Mouse (Mus musculus) c-Kit-positive CD71-positive TER-119-positive erythroid progenitor cells, embryonic 14.5 days (primary cell): ENCODE measurements at regions not wholly inside any gene's neighbourhood (a gene's known extent, or its start where the extent isn't known, plus 50 kb on each side); places are given as distances from the start of the nearest gene placed in this dataset.

Source experiments
- DNase-seq: peaks from one replicate; pipeline ENCODE4 v3.0.0-alpha.2; 2013; ENCODE audit warnings: low spot score

DNA sequence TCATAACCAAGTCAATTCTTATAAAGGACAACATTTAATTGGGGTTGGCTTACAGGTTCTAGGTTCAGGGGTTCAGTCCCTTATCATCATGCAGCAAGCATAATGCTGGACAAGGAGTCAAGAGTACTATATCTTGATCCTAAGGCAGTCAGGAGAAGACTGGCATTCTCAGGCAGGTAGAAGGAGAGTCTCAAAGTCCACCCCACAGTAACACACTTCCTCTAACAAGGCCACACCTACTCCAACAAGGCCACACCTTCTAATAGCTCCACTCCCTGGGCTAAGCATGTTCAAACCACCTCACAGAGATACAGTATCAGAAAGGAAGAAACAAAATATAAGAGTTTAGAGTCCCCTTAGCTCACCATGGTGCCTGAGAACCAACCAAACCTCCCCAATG is 557.3 kb upstream of the Castor2 start:
- DNase-seq = no peak

DNA sequence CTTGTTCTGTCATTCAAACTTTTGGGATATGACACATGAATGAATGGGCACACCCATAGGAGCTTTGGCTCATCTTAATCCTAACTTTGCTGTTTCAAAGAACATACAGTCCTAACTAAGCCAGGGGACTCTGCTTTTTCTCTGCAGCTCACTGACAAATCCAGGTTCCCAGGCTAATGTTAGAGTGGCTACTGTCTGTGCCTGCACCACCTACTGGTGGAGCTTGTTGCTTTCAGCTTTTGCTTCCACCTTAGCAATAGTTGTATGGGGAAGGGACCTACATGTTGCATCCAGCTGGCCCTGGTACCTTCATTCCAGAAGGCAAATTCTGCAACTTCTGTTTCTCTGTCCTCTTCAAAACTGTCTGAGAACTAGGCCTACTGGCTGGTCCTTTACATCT is 566.8 kb upstream of the Castor2 start:
- no peak for DNase-seq

DNA sequence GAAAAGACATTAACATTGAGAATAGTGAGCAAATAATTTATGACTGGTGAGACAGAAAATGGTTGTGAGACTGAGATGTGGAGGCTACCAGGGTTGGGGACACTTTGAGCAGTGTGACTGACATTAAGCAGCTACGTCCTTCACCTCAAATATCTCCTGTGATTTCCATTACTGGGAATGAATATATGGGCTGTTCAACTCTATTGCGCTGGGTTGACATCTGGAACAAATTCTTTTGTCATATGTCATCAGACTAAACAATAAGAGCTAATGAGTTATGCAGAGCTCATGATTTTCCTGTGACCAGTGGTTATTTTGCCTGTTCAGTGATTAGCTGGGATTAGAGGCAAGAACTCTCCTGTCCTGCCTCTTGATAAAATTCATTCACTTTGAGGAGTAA is 593.9 kb upstream of the Castor2 start:
- no peak for DNase-seq

DNA sequence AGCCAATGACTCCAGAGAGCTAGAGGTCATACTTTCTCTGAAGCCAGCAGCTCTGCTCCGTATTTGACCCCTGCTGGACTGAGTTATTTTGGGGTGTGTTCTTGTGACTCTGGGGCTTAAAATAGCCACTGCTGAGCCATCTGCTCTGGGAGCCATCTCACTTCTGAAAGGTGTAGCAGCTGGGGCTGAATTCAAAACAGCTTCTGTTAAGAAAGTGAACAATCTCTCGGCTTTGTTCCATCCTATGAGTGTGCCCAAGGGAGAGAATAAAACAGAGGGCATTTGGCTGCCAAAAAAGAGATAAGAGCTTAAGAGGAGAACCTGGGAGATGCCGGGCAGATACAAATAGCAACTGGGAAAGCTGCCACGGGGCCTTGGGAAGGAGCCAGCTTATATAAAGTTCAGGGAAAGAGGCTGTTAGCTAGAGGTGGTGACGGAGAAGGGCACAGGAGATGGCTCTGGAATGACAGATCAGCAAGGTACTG is 611.7 kb upstream of the Castor2 start:
- DNase-seq = no peak

DNA sequence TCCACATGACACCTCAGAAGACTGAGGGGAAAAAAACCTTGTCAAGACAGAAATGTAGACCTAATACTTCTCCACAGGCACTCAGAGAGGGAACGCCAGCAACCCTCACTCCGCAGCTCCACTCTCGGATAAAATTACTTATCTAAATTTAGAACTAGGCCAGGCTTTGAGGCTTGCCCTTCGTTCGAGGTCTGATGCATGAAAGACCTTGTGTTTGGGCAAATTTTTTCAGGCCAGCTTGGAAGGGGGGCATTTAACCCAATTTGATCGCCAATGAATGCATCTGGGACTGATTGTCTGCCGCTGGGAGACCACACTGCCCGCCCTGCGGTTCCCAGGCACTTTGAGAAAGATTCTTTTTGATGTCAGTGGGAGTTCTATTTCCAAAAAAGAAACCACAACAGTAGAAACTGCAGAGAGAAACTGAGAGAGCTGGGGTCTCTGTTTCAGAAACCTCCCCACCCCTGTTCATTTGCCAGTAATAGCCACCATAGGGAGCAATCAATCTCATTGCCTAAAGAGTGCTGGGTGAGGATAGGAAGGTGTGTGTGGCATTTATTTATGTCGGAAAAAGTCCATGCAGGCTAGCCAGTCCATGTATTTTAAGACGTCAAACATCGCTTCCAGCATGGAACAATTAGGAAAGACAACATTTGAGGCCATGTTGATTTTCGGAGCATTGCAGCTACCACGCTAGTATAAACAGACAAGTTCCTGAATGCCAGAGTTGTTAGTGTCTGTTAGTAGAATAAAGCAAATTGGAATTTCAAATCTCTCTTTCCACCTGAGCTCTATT is 617.0 kb upstream of the Castor2 start:
- DNase-seq = no peak

DNA sequence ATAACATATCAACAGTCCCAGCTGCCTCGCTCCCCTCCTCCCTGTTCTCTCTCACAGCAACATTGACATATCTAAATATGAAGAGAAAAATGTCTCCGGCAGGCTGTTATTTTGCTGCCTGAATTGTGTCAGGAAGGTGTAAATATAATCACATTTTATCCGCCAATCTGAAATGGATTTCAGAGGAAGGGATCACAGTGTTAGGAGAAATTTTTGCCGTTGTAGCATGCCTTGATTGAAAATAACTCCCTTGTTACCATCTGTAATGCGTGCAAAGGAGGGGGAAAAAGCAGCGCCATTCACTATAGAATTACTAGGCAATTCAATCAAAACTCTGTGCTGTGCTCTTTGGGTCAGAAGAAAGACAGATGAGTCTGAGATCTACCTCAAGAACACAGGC is 620.3 kb upstream of the Castor2 start:
- no peak for DNase-seq

DNA sequence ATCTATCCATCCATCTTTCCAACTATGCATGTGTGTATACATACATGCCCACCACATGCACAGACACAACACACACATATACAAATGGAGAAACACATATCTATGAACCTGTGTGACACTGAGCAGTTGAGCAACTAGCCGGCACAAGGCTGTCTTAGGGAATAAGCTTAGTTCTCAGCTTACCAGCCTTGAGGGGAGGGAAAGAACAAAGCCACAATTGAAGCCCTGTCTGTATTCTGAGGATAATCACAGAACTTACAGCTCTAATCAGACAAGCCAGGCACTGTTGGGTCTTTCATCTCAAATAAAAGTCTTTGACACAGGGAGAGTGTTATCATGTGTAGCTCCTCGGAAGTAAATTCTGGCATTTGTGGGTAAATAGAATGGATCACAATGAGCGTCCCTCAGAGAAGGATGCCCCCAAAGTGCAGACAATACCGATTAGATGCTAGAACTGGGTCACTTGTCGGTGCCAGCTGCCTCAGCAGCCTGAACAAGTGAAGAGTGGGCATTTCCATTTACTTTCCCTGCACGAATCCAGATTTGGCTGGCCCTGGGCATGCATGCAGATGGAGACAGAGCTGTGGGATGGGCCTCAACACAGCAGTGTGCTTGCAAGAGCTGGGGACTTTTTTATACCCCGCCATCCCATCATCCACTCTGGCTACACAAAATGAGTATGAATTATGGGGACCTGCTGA is 646.0 kb upstream of the Castor2 start:
- DNase-seq = no peak

DNA sequence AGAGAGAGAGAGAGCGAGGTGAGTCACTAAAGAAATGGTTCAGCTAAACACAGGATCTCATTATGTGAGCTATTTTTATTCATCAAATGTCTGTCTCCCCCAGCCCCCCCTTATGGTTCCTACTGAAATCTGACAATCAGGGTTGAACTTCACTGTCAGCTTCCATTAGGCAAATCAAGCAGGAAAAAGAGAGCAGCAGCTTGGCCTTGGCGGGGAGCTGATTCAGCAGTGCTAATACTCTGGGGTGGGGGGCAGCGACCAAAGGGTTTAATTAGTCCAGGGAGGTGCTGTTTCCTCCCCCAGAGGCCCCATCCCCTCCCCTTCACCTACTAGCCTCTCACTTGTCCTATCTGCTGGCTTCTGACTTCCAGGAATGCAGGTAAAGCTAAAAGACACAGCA is 649.6 kb upstream of the Castor2 start:
- DNase-seq = no peak

DNA sequence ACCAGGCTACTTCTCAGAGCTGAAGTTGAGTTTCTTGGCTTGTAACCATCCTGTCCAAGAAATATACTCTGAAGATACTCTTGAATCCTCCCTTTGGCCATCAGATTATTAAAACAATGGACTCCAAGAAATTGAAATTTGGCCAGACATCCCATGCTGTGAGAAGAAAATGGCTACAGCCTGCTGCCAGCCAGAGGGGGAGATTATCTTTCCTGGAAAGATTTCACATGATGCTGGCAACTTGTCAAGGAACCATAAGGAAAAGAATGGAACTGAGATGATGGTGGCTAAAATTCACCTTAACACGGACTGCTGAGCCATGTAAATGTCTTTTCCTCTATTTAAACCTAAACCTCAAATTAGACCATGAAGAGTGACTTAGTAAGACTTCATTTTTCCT is 698.7 kb upstream of the Castor2 start:
- no peak for DNase-seq

DNA sequence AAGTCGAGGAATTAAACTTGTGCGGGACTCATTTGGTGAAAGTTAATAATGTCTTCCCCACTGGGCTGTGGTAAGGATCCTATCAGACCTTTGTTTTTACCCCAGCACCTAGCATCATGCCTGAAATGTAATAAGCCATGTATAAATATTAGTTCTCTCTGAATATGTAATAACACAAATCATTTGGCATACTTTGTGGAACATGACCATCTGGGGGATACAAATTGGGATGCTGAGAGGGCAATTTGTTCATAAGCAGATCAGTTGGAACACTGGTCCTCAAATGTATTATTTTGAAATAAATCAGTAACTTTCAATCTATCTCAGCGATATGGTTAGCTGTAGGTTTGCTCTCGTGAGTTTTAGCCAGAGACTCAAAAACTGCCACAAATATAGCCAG is 709.6 kb upstream of the Castor2 start:
- no peak for DNase-seq

DNA sequence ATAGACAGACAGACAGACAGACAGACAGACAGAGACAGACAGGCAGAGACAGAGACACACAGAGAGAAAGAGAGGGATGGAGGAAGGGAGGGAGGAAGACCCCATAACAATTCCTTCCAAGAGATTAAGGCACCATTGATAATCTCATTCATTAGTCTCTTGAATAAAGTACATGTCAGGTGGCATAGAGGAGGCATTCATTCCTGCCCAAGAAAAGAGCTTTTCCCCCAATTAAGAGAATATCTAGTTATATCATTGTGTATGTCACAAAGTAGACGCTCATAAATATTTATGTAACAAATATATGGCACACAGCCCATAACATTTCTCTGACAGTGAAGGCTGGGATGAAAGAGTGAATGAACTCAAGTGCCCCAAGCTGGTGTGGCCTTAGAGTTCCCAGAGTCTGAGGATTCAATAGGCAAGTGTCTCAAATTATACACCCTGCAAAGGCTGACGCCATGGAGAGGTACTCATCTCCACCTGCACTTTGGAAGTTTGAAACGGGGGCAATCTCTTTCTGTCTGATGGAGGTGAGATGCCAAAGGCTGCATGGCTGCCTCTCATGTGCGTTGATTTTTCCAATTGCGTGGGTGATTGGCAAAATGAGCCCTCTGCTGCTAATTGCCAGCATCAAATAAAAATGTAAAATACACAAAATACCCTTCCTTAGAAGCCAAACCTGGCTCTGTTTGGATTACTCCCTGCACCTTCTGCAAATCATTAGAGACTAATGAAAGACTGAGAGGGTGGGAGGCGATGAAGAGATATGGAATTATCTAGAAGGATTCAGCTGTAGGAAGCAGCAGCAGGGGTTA is 710.3 kb upstream of the Castor2 start:
- DNase-seq = no peak

DNA sequence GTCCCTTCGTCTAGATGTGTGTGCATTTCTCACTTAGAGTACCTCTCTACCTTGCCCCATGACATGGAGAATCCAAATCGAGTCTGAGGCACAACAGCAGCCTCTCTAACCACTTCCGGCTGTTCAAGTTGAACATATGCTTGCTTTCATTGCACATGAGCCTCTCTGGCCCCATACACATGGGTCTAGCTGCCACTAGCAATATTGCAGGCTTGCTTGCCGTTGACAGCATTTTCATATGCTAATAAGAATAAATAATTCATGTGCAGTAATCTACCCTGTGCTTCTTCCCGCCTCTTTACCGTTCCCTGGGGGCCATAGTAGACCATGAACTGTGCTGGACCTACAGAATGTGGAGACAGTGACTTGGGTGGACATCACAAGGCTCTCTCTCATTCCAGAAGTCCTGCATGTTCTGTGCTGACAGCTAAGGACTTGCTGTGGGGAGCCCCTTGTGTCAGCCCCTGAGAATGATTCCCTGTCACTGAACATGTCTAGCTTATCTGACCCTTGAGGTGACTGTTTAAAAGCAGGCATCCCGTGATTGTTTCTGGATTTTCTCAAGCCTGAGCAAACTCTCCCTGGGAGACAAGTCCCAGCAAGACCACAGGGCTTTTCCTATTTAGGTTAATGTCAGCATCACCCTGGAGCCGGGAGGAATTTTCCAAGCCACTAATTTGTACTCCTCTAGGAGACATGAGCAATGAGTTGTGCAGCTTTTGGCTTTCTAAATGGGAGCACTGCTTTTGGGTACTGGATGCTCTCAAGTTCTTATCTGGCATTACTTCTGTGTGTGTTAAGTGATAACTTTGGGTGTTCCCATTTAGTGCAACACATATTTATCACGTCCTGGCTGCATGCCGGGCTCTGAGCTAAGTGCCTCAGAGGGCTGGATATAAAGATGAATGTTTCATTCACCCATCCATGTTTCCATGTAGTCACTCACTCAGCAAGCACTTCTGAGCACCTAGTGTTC is 713.8 kb upstream of the Castor2 start:
- no peak for DNase-seq

DNA sequence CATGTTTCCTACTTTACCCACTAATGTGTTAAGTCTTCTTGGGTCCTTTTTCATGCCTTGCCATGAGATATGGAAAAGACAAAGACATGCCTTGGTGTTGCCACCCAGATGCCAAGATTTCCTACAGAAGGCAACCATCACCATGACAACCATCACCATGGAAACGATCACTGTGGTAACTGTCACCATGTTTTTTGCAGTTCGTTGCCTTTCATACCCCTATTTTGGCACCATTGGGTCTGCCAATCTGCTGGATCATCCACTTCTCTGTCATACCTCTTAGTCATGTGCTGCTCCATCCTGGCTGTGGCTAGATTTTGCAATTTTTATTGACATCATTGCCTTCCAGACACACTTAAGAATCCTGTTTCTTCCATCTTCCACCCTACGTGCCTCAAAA is 733.7 kb upstream of the Castor2 start:
- no peak for DNase-seq

DNA sequence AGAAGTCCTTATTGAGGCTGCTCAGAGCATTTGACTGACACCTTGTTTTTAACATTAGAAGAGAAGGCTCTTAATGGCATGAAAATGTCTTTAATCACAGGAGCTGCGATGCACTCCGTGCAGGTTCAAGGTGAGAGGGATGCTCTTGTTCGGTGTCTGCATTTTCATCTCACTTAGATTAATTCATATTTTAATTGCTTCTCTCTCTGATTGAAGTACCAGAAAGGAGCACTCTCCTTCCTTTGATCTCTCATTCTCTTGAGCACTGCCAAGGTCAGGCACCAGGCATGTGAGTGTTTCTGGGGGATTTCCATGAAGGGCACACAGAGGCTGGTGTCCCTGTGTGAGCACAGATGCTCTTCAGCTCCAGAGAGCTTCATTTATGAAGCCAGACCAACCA is 752.0 kb upstream of the Castor2 start:
- DNase-seq = no peak

DNA sequence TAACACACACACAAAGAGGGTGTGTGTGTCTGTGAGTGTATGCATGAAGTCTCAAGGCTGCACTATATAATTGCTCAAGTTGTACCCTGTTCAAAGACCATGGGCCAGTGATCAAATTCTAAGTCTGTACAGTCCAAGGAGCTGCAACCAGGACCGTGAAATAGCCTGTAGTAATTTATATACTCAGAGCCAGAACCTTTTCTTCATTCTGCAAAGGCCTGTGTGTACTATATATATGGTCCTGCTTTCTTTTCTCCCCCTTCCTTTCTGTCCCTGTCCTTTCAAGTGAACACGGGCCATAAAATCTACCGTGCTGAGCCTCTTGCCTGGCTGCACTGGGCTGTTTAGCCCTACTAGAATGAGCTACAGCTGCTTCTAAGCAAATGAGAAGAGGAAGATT is 757.5 kb upstream of the Castor2 start:
- no peak for DNase-seq

DNA sequence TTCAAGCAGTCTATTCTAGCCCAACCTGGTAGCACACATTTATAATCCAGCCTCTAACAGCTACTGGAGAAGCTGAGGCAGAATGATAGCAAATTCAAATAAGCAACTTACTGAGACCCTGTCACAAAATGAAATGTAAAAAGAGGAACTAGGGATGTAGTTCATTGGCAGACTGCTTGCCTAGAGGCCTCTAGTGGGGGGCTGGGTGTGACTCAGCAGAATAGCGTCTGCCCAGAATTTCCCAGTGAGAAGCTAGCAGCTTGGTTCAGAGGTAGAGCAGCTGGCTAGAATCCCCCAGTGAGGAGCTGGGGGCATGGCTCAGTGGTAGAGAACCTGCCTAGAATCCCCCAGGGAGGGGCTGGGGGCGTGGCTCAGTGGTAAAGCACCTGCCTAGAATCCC is 777.5 kb upstream of the Auts2 start:
- DNase-seq = peak; percentile 0

DNA sequence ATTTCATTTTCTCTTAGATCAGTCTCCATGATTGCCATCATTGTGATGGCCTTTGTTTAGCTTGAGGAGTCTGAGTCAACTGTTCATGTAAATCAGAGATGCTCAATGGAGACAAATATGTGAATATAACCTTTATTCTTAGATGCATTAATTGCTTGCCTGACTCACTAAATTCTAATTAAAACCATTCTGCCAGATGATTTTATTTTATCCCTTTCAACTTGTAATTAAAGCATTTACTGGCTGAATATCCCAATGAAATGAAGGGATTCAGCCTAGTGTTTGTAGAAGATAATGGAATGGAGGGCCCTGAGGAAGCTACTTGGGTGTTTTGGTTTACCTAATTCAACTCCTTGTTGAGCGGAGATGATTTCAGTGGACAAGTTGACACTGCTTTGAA is 777.1 kb upstream of the Auts2 start:
- DNase-seq = no peak

DNA sequence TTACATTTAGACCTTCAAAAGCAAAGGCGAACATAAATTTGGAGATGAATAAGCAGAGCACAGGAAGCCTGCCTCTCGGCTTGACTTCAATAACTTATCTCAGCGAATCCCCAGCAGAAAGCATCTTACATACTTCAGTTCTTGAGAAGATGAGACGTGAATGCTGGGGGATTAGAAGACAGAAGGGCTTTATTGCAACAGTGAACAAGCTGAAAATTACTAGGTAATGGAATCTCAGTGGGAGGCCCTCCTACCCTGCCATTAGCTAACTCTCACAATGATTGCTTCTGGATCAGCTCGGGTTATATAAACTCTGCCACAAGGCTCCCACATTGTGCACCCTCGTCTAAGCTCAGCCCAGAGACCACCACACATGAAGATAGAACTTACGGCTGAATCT is 770.9 kb upstream of the Auts2 start:
- no peak for DNase-seq

DNA sequence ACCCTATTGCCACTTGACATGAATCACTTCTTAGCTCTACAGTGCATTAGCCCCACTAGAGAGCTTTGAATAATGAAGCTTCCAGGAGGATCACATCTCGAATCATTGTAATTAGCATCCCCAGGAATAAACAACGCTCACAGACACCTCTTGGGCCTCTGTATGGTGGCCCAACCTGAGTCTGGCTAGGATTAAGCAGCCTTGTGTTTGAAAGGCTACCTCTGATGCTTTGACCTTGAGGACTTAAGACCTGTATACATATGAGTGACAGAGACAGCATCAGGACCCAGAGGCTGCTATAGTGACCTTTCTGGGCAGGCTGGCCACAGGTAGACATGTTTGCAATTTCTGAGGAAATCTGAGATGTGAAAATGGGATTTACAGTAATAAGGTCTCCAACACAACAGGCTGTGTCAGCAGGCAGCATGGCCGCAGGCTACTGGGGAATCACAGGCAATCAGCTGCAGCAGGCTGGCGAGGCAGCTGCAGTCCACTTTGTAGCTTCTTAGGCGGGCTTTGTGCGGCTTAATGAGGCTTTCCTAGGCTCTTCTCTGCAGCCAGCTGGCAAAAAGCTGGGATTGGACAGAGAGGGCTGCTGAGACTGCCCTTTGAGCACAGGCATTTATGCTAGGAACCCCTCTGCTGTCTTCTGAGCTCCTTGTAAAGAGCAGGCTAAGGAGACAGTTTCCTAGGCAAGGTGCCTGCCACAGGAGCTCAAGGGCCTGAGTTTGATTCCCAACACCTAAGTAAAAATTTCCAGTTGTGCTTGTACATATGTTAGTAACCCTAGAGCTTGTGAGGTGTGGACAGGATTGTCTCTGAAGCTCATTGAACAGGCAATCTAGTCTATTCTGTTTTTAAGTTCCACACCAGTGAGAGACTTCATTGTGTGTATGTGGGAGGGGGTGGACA is 768.1 kb upstream of the Auts2 start:
- no peak for DNase-seq

DNA sequence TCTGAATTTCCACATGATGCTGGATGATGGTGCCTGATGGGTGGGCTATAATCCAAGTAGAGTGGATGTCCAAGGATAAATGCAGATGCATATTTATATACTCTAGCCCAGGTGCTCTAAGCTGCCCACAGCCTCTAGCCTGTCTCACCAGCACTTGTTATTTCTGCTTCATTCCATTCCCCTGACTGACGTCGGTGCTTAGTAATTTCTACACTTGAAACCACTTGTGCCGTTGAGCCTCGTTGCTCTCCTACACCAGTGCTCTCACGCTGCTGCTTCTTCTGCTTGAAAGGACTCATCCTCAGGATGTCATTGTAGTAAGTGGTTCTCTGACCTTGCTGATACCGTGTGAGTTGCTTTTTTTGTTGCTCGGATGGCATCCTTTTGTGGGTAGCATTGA is 724.7 kb upstream of the Auts2 start:
- no peak for DNase-seq

DNA sequence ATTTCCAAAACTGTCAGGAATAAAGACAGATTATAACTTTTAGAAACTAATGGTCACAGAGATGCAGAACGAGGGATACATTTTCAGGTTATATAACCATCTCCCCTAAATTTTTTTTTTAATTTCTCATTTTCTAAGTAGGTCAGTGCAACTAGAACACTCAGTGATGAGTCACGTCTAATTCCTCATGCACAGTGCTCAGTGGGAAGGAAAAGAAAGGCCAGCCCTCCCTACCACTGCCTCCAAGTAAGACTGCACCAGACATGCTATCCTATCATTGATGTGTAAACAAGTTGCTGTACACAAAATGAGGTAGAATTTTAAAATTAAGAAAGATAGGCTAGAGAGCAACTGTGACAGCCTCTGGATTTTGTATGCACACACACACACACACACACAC is 724.2 kb upstream of the Auts2 start:
- DNase-seq = no peak
